Mouse (Mus musculus): ENCODE measurements around the gene Dlg2. TPM values are rescaled to one million over a fixed set of nuclear protein-coding genes. Genes with fewer than 3 reads are reported as not detected.

Gene Dlg2
- polyA plus RNA-seq, 1 experiment from 2014 or later = 38.4 TPM

Other genes starting within 250 kb of the Dlg2 start
- not detected in 2 replicates for gene Ccdc83, start 210.9 kb upstream of the Dlg2 start, polyA plus RNA-seq (2015; fragmentation: Nextera tagmentation; extraction: Ambion mirVana)
- gene Sytl2, start 174.4 kb upstream of the Dlg2 start, polyA plus RNA-seq (2015; fragmentation: Nextera tagmentation; extraction: Ambion mirVana) = 2.3 and 2.5 TPM in 2 replicates
- gene Ccdc89, start 50.1 kb upstream of the Dlg2 start, polyA plus RNA-seq (2015; fragmentation: Nextera tagmentation; extraction: Ambion mirVana) = 1.3 and 1.5 TPM in 2 replicates
- gene Crebzf, start 33.9 kb upstream of the Dlg2 start, polyA plus RNA-seq (2015; fragmentation: Nextera tagmentation; extraction: Ambion mirVana) = 29.1 and 31.5 TPM in 2 replicates
- gene Tmem126a, start 19.4 kb upstream of the Dlg2 start, polyA plus RNA-seq (2015; fragmentation: Nextera tagmentation; extraction: Ambion mirVana) = 109 and 112 TPM in 2 replicates
- gene Tmem126b, start 671 bp upstream of the Dlg2 start, polyA plus RNA-seq (2015; fragmentation: Nextera tagmentation; extraction: Ambion mirVana) = 32.0 and 36.2 TPM in 2 replicates